Mouse (Mus musculus): ENCODE measurements at regions not wholly inside any gene's neighbourhood (a gene's known extent, or its start where the extent isn't known, plus 50 kb on each side); places are given as distances from the start of the nearest gene placed in this dataset.

- no peak for DNase-seq (ENCODE audit: low spot score)
Measured at GRCm38 (mm10) chr1:143071781-143072382, 568.6 kb upstream of the B3galt2 start.

- no peak for DNase-seq (ENCODE audit: low spot score)
Measured at GRCm38 (mm10) chr1:143074999-143075398, 565.5 kb upstream of the B3galt2 start.

- DNase-seq (ENCODE audit: low spot score): no peak
Measured at GRCm38 (mm10) chr1:143080441-143080840, 560.0 kb upstream of the B3galt2 start.

- no peak for DNase-seq (ENCODE audit: low spot score)
Measured at GRCm38 (mm10) chr1:143096904-143097303, 543.6 kb upstream of the B3galt2 start.

- DNase-seq (ENCODE audit: low spot score): no peak
Measured at GRCm38 (mm10) chr1:143098307-143098706, 542.2 kb upstream of the B3galt2 start.

- no peak for DNase-seq (ENCODE audit: low spot score)
Measured at GRCm38 (mm10) chr1:143122185-143122584, 518.3 kb upstream of the B3galt2 start.

GRCm38 (mm10) chr1:143130257-143130656 is 510.2 kb upstream of the B3galt2 start:
- DNase-seq (ENCODE audit: low spot score): no peak

- DNase-seq (ENCODE audit: low spot score): no peak
Measured at GRCm38 (mm10) chr1:143132806-143133205, 507.7 kb upstream of the B3galt2 start.

GRCm38 (mm10) chr1:143145111-143145984 is 495.1 kb upstream of the B3galt2 start:
- no peak for DNase-seq (ENCODE audit: low spot score)

GRCm38 (mm10) chr1:143171286-143171685 is 469.2 kb upstream of the B3galt2 start:
- no peak for DNase-seq (ENCODE audit: low spot score)

GRCm38 (mm10) chr1:143173836-143174235 is 466.6 kb upstream of the B3galt2 start:
- no peak for DNase-seq (ENCODE audit: low spot score)

GRCm38 (mm10) chr1:143192167-143192793 is 448.2 kb upstream of the B3galt2 start:
- DNase-seq (ENCODE audit: low spot score): no peak

GRCm38 (mm10) chr1:143200213-143200889 is 440.1 kb upstream of the B3galt2 start:
- DNase-seq (ENCODE audit: low spot score): no peak

GRCm38 (mm10) chr1:143200971-143201370 is 439.5 kb upstream of the B3galt2 start:
- DNase-seq (ENCODE audit: low spot score): no peak

- DNase-seq (ENCODE audit: low spot score): no peak
Measured at GRCm38 (mm10) chr1:143202182-143202581, 438.3 kb upstream of the B3galt2 start.

GRCm38 (mm10) chr1:143204070-143204469 is 436.4 kb upstream of the B3galt2 start:
- DNase-seq (ENCODE audit: low spot score): no peak

GRCm38 (mm10) chr1:143206995-143207394 is 433.5 kb upstream of the B3galt2 start:
- no peak for DNase-seq (ENCODE audit: low spot score)

- DNase-seq (ENCODE audit: low spot score): no peak
Measured at GRCm38 (mm10) chr1:143207399-143208065, 432.9 kb upstream of the B3galt2 start.

GRCm38 (mm10) chr1:143217401-143217800 is 423.1 kb upstream of the B3galt2 start:
- DNase-seq (ENCODE audit: low spot score): no peak

GRCm38 (mm10) chr1:143231969-143232368 is 408.5 kb upstream of the B3galt2 start:
- no peak for DNase-seq (ENCODE audit: low spot score)

GRCm38 (mm10) chr1:143258470-143259215 is 381.8 kb upstream of the B3galt2 start:
- no peak for DNase-seq (ENCODE audit: low spot score)
